Mouse (Mus musculus) hindbrain, embryonic 14.5 days (tissue): Measurements from ENCODE around the gene Ppard. TPM values are rescaled to one million over a fixed set of nuclear protein-coding genes. Genes with fewer than 3 reads are reported as not detected.

Source experiments
- ATAC-seq: fragments of 200-750 bp; cut with Nextera tagmentation; 2 replicates; pipeline ENCODE4 v1.8.0; 2017; ENCODE audit warnings: moderate number of reproducible peaks, mild to moderate bottlenecking, moderate TSS enrichment, moderate library complexity; ENCODE audit not compliant: low FRiP score
- DNase-seq: peaks from one replicate; pipeline ENCODE4 v3.0.0-alpha.2; 2015; ENCODE audit warnings: low spot score
- H3K27ac ChIP-seq: fragments of 300-500 bp; sonication (generic); 2 replicates; pipeline ENCODE4 v1.5.1; 2014; ENCODE audit warnings: mild to moderate bottlenecking, moderate library complexity
- H3K27me3 ChIP-seq: fragments of 300-500 bp; sonication (generic); 2 replicates; pipeline ENCODE4 v1.6.1; 2014; ENCODE audit warnings: mild to moderate bottlenecking, low read length, mixed read lengths; ENCODE audit not compliant: control insufficient read depth, insufficient read depth
- H3K36me3 ChIP-seq: fragments of 300-500 bp; sonication (generic); replicated peaks from 2 replicates; pipeline ENCODE4 v1.6.1; 2014; ENCODE audit not compliant: control insufficient read depth, insufficient read depth
- H3K4me1 ChIP-seq: fragments of 300-500 bp; sonication (generic); replicated peaks from 2 replicates; pipeline ENCODE4 v1.6.1; 2014; ENCODE audit warnings: antibody characterized with exemption, low read length, mixed read lengths; ENCODE audit not compliant: control insufficient read depth, insufficient read depth
- H3K4me2 ChIP-seq: fragments of 300-500 bp; sonication (generic); replicated peaks from 2 replicates; pipeline ENCODE4 v1.6.1; 2014; ENCODE audit warnings: mild to moderate bottlenecking, moderate library complexity
- H3K4me3 ChIP-seq: fragments of 300-500 bp; sonication (generic); replicated peaks from 2 replicates; pipeline ENCODE4 v1.5.1; 2014; ENCODE audit warnings: mild to moderate bottlenecking, low read length
- H3K9ac ChIP-seq: fragments of 300-500 bp; sonication (generic); 2 replicates; pipeline ENCODE4 v1.6.1; 2014
- H3K9me3 ChIP-seq: fragments of 300-500 bp; sonication (generic); 2 replicates; pipeline ENCODE4 v1.6.1; 2016; ENCODE audit warnings: low read length; ENCODE audit not compliant: control insufficient read depth
- WGBS: fragments of 180-500 bp; shearing (Covaris S2); extraction: QIAGEN DNeasy Blood & Tissue Kit; methylation state at CpG from one replicate; pipeline ENCODE4 v1.1.7; 2014; 5-methylcytosine and 5-hydroxymethylcytosine counted together
- polyA plus RNA-seq: library from polyadenylated mRNA; unstranded; fragments of >200 nt; fragmentation: Nextera tagmentation; extraction: Ambion mirVana; gene quantifications from 2 replicates; pipeline ENCODE4 v1.2.1, GENCODE M21; 2014

Ppard gene
- polyA plus RNA-seq, 1 experiment from 2014 or later = 1.6 TPM

GRCm38 (mm10) chr17:28311366-28312132 is 79.0 kb downstream of the Ppard start:
- Histone ChIP-seq H3K27me3 (no peaks in the 10 kb centered on the region), H3K4me1 (peaks cover 12% of the 10 kb centered on the region), H3K9me3 (no peaks in the 10 kb centered on the region), H3K4me2 (no peak overlapping the region), H3K36me3 (peaks cover 10% of the 10 kb centered on the region; the same call in 1 of the 2 replicates), H3K4me3 (no peak overlapping the region), H3K27ac (no peak overlapping the region), H3K9ac (no peak overlapping the region)
- DNase-seq (no peak), ATAC-seq (no peak)
- 74% methylated on average over 5 of the region's 5 CpGs for WGBS

DNA sequence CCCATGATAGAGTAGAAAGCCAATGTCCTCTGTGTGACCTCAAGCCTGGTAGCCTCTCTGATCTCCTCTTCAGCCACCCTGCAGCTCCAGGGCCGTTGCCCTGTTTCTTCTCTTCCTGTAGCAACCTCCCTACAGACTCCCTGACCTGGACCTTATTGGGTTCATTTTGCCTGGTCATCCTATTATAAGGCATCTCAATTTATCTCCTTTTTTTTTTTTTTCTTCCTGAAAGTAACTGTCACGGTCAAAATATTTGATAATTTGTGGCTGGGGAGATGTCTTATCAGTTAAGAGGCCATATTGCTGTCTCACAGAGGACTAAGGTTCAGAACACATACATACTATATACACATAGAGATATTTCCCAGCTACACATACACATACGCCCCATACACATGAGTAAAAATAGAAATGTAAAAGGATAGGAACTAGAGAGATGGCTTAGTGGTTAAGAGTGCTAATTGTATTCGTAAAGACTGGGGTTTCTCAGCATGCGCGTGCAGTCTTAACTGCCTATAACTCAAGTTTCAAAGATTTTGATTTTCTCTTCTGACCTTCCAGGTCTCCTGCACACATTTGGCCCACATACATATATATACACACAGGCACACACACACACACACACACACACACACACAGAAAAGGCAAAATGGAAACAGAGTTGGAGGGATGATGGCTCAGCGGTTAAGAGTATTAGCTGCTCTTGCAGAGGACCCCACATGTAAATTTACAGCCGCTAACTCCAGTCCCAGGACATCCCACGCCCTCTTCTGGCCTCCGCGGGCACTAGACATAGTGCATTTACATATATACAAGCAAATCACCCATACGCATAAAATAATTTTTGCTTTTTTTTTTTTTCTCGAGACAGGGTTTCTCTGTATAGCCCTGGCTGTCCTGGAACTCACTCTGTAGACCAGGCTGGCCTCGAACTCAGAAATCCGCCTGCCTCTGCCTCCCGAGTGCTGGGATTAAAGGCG is 80.0 kb downstream of the Ppard start:
- DNase-seq (no peak), ATAC-seq (peak; percentile 4; the same call in 1 of the 2 replicates)
- Histone ChIP-seq H3K4me1 (peaks cover 12% of the 10 kb centered on the region), H3K9ac (0 out of 2 replicates have a peak overlapping the region, but pooled peaks have one; percentile 22), H3K27me3 (no peaks in the 10 kb centered on the region), H3K9me3 (no peaks in the 10 kb centered on the region), H3K36me3 (peaks cover 19% of the 10 kb centered on the region), H3K27ac (0 out of 2 replicates have a peak overlapping the region, but pooled peaks have one; percentile 44), H3K4me3 (peak overlapping the region; percentile 71), H3K4me2 (peak overlapping the region; percentile 72)
- 29% methylated on average over 16 of the region's 17 CpGs for WGBS

DNA sequence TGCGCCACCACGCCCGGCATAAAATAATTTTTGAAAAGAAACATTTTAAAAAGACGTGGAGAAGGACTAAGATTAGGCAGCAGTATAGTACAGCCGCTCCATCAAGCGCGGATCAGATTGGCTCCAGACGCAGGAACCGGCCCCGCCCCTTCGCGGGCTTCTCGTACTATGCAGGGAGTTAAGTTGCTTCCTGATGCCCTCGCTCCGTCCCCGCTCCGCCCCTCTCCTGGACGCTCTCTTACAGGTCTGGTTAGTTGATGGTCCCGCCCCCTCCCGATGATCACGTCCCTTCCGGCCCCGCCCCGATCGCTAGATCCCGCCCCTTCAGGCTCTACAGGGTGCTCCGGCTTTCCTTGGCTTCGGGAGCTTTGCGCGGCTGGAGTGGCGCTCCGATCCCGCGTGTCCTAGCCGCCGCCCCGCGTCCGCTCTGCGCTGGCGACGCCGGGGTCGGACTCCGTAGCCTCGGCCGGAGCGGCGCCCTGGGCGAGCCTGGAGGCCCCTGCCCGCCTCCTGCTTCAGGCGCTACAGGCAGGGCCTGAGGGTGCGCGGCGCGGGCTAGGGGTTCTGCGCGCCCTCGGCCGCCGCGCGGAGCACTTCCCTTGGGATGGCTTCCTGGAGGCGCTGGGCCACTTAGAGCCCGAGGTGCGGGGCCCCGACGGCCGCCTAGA is 80.8 kb downstream of the Ppard start, which contains the start of gene Fance:
Gene Fance (plus strand): TSS at position 308 of the 668 bp plus-strand sequence.
- WGBS = 0% methylated on average over 62 of the region's 69 CpGs
- peaks cover 12% of the 10 kb centered on the region for H3K4me1 ChIP-seq
- H3K4me2 ChIP-seq = peak within 1 kb of the TSS; percentile 72
- H3K27me3 ChIP-seq = no peaks in the 10 kb centered on the region
- DNase-seq (peak; percentile 97), ATAC-seq (peak; percentile 98)
- peak within 1 kb of the TSS; percentile 79 for H3K9ac ChIP-seq
- H3K36me3 ChIP-seq = peaks cover 27% of the 10 kb centered on the region
- H3K4me3 ChIP-seq = peak within 1 kb of the TSS; percentile 71
- H3K27ac ChIP-seq = peak within 1 kb of the TSS; percentile 82
- H3K9me3 ChIP-seq = no peaks in the 10 kb centered on the region

DNA sequence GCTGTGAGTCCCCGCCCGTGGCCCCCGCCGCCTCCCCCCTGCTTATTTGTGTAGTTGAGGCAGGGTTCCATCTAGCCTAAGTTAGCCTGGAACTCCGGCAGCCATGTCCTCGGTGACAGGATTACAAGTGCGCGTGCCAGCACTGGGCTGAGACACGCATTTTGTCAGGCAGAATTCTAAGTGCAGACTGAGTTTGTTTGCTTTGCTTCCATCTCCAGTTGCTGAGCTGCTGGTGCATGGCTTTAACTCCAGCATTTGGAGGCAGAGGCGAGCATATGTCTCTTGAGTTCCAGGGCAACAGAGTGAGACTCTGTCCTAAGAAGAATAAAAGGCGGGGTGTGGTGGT is 81.4 kb downstream of the Ppard start:
- peaks cover 29% of the 10 kb centered on the region for H3K36me3 ChIP-seq
- H3K27me3 ChIP-seq = no peaks in the 10 kb centered on the region
- DNase-seq (peak; percentile 50), ATAC-seq (no peak; the same call in 1 of the 2 replicates)
- 1% methylated on average over 11 of the region's 11 CpGs for WGBS
- peak overlapping the region; percentile 72 for H3K4me2 ChIP-seq
- H3K9ac ChIP-seq = peak overlapping the region; percentile 79
- peak overlapping the region; percentile 82 for H3K27ac ChIP-seq
- peak overlapping the region; percentile 71 for H3K4me3 ChIP-seq
- H3K4me1 ChIP-seq = peaks cover 12% of the 10 kb centered on the region
- H3K9me3 ChIP-seq = no peaks in the 10 kb centered on the region

DNA sequence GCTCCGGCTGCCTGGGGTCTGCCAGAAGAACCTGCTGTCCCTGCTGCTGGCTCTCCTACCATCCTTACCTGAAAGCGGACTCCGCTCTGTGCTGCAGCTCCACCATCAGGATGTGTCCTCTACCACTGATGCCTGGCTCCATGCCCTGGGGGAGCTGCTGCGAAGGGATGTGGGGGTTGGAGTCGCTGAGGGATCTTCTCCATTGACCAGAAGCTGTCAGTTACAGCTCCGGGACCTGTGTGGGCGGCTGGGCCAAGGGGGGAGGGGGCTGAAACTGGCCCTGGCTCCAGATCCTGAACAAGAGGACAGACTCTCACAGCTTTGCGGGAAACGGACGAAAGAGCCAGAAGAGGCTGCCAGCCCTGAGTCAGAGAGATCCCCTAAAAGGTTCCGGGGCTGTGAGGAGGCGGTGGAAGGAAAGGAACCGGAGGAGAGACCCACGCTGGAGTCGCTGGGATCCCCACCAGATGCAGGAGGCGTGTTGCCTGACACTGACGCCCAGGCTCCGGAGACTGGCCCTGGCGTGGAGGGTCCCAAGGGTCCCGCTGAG is 83.2 kb downstream of the Ppard start:
- H3K4me2 ChIP-seq = no peak overlapping the region

GRCm38 (mm10) chr17:28316476-28316875 is 84.0 kb downstream of the Ppard start:
- Histone ChIP-seq H3K9me3 (no peaks in the 10 kb centered on the region), H3K27me3 (no peaks in the 10 kb centered on the region), H3K27ac (no peak overlapping the region), H3K4me2 (no peak overlapping the region), H3K4me1 (peaks cover 12% of the 10 kb centered on the region), H3K36me3 (peaks cover 34% of the 10 kb centered on the region), H3K9ac (no peak overlapping the region), H3K4me3 (no peak overlapping the region)
- ATAC-seq = no peak
- DNase-seq = no peak
- WGBS = 93% methylated on average over 9 of the region's 9 CpGs

More for the DNA sequence above, 83.2 kb downstream of the Ppard start:
- peaks cover 12% of the 10 kb centered on the region for H3K4me1 ChIP-seq
- DNase-seq (no peak), ATAC-seq (no peak)
- no peaks in the 10 kb centered on the region for H3K9me3 ChIP-seq
- H3K27ac ChIP-seq = no peak overlapping the region
- H3K4me3 ChIP-seq = no peak overlapping the region
- peaks cover 34% of the 10 kb centered on the region for H3K36me3 ChIP-seq
- H3K9ac ChIP-seq = no peak overlapping the region
- H3K27me3 ChIP-seq = no peaks in the 10 kb centered on the region
- 84% methylated on average over 20 of the region's 20 CpGs for WGBS

DNA sequence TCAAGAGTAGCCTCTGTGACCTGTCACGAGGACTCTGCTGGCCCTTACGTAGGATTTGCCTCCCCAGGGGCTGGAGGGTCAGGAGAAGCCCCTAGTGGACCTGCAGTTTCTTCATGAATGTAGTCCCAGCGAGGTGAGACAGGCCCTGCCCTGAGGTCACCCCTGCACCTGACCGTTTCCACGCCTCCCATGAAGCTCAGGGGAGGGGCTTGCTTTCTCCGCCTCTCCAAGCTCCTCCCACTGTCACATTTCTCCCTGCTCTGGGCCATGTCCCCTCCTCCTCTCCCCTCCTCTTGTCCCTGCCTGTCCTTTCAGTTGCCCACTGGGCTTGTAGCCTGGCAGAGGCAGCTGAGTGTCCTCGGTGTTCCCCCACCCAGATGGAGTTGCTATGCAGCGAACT is 84.6 kb downstream of the Ppard start:
- Histone ChIP-seq H3K4me1 (peaks cover 12% of the 10 kb centered on the region), H3K4me3 (no peak overlapping the region), H3K4me2 (no peak overlapping the region), H3K27me3 (no peaks in the 10 kb centered on the region), H3K9ac (no peak overlapping the region), H3K27ac (no peak overlapping the region), H3K9me3 (no peaks in the 10 kb centered on the region), H3K36me3 (peaks cover 37% of the 10 kb centered on the region)
- ATAC-seq (no peak), DNase-seq (no peak)
- 39% methylated on average over 8 of the region's 8 CpGs for whole genome bisulfite sequencing

DNA sequence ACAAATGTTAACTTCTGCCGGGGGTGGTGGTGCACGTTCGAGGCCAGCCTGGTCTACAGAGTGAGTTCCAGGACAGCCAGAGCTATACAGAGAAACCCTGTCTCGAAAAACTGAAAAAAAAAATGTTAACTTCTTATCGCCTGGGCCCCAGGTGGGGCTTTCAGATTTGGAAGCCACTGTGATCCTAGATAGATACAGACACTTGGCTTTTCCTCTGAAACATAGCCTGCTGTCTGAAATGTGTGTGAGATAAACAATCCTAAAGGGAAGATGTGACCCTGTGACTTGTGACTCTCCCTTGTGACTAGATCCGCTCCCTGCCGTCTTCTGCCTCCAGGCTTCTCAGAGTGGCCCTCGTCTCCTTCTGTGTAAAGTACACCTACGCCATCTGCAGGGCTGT is 85.2 kb downstream of the Ppard start:
- no peak overlapping the region for H3K27ac ChIP-seq
- ATAC-seq (no peak), DNase-seq (no peak)
- H3K4me1 ChIP-seq = peaks cover 10% of the 10 kb centered on the region
- WGBS = 78% methylated on average over 9 of the region's 9 CpGs
- H3K4me3 ChIP-seq = no peak overlapping the region
- H3K9me3 ChIP-seq = no peaks in the 10 kb centered on the region
- H3K27me3 ChIP-seq = no peaks in the 10 kb centered on the region
- no peak overlapping the region for H3K9ac ChIP-seq
- no peak overlapping the region for H3K4me2 ChIP-seq
- peaks cover 43% of the 10 kb centered on the region for H3K36me3 ChIP-seq
